Mouse (Mus musculus): ENCODE data around the gene Ctrc.

GRCm38 (mm10) chr4:141779828-141780227, 66.3 kb downstream of the Ctrc start:
- TF ChIP-seq CTCF (conservative IDR thresholded peaks at IDR 0.05; ENCODE audit: low read length) = no peak
- no peak for TF ChIP-seq NANOG (IDR thresholded peaks at IDR 0.05; ENCODE audit: borderline replicate concordance, low read length)

All from E14TG2a.4 (cell line).